Mouse (Mus musculus) ovary, postnatal 36 days (tissue): ENCODE measurements around the gene Zbtb44.
"Not testable (repeated sequence)": the region's sequence is repeated elsewhere in the genome, so short reads cannot be mapped to it uniquely, and the experiment has no call there.

Experiments
- DNase-seq: peaks from one replicate; pipeline ENCODE4 v3.0.0; 2022; ENCODE audit warnings: low spot score, mixed read lengths

The Zbtb44 gene

GRCm38 (mm10) chr9:31030532-31031413 is at the start of gene Zbtb44:
Zbtb44 (plus strand) TSS chr9:31030644.
- DNase-seq = no peak

- DNase-seq = no peak
Measured at GRCm38 (mm10) chr9:30985782-30986181, 44.7 kb upstream of the Zbtb44 start.

- DNase-seq = no peak
Measured at GRCm38 (mm10) chr9:30993106-30993505, 37.3 kb upstream of the Zbtb44 start.

GRCm38 (mm10) chr9:30996590-30997562 is 33.6 kb upstream of the Zbtb44 start:
- no peak for DNase-seq

- DNase-seq = no peak
Measured at GRCm38 (mm10) chr9:31000641-31001040, 29.8 kb upstream of the Zbtb44 start.

GRCm38 (mm10) chr9:31002528-31002927 is 27.9 kb upstream of the Zbtb44 start:
- DNase-seq = no peak

- no peak for DNase-seq
Measured at GRCm38 (mm10) chr9:31009334-31009733, 21.1 kb upstream of the Zbtb44 start.

- DNase-seq = no peak
Measured at GRCm38 (mm10) chr9:31010040-31010439, 20.4 kb upstream of the Zbtb44 start.

- no peak for DNase-seq
Measured at GRCm38 (mm10) chr9:31010749-31011148, 19.7 kb upstream of the Zbtb44 start.

GRCm38 (mm10) chr9:31011533-31011932 is 18.9 kb upstream of the Zbtb44 start:
- DNase-seq = no peak

GRCm38 (mm10) chr9:31012674-31013073 is 17.8 kb upstream of the Zbtb44 start:
- no peak for DNase-seq

GRCm38 (mm10) chr9:31013415-31013814 is 17.0 kb upstream of the Zbtb44 start:
- DNase-seq = no peak

GRCm38 (mm10) chr9:31017616-31018015 is 12.8 kb upstream of the Zbtb44 start:
- no peak for DNase-seq

- DNase-seq = no peak
Measured at GRCm38 (mm10) chr9:31018158-31018557, 12.3 kb upstream of the Zbtb44 start.

GRCm38 (mm10) chr9:31018705-31019104 is 11.7 kb upstream of the Zbtb44 start:
- DNase-seq = no peak

- no peak for DNase-seq
Measured at GRCm38 (mm10) chr9:31028251-31028650, 2.2 kb upstream of the Zbtb44 start.

- peak; percentile 97 for DNase-seq
Measured at GRCm38 (mm10) chr9:31029751-31030511, 513 bp upstream of the Zbtb44 start.

GRCm38 (mm10) chr9:31031414-31031843 is 985 bp downstream of the Zbtb44 start:
- no peak for DNase-seq

- DNase-seq = no peak
Measured at GRCm38 (mm10) chr9:31032546-31032945, 2.1 kb downstream of the Zbtb44 start.

- DNase-seq = no peak
Measured at GRCm38 (mm10) chr9:31050208-31050607, 19.8 kb downstream of the Zbtb44 start.

- not testable (repeated sequence) for DNase-seq
Measured at GRCm38 (mm10) chr9:31051509-31051908, 21.1 kb downstream of the Zbtb44 start.

GRCm38 (mm10) chr9:31058723-31059122 is 28.3 kb downstream of the Zbtb44 start:
- DNase-seq = no peak
